Mouse (Mus musculus) E14TG2a.4 (cell line): ENCODE results near the gene Sgta.

Experiments
- H3K27me3 ChIP-seq: 2 replicates; pipeline ENCODE4 v1.6.1; 2014; ENCODE audit warnings: low read length, control low read depth; ENCODE audit not compliant: insufficient read depth
- H3K36me3 ChIP-seq: 2 replicates; pipeline ENCODE4 v1.6.1; 2014; ENCODE audit warnings: low read length, control low read depth; ENCODE audit not compliant: insufficient read depth
- H3K4me1 ChIP-seq: replicated peaks from 2 replicates; pipeline ENCODE4 v1.6.1; 2014; ENCODE audit warnings: low read depth, low read length, control low read depth
- H3K4me3 ChIP-seq: replicated peaks from 2 replicates; pipeline ENCODE4 v1.5.1; 2014; ENCODE audit warnings: mild to moderate bottlenecking, low read length
- H3K9me3 ChIP-seq: 2 replicates; pipeline ENCODE4 v1.6.1; 2014; ENCODE audit warnings: low read length, control low read depth
- CTCF ChIP-seq: conservative IDR thresholded peaks from 2 replicates; pipeline ENCODE4 v1.5.1; 2014; ENCODE audit warnings: low read length
- NANOG ChIP-seq: IDR thresholded peaks from 2 replicates; pipeline ENCODE4 v1.6.1; 2014; ENCODE audit warnings: borderline replicate concordance, low read length, mixed read lengths
- POU5F1 ChIP-seq: IDR thresholded peaks from 2 replicates; pipeline ENCODE4 v1.6.1; 2014; ENCODE audit warnings: low read length, borderline replicate concordance

Gene Sgta

GRCm38 (mm10) chr10:81001161-81001560 is 58.8 kb downstream of the Sgta start:
- TF ChIP-seq NANOG (no peak), CTCF (no peak), POU5F1 (no peak)
- Histone ChIP-seq H3K4me3 (peak overlapping the region; percentile 20; the same call in 1 of the 2 replicates), H3K9me3 (no peaks in the 10 kb centered on the region), H3K27me3 (peaks cover 15% of the 10 kb centered on the region), H3K36me3 (no peaks in the 10 kb centered on the region), H3K4me1 (peaks cover 62% of the 10 kb centered on the region)

GRCm38 (mm10) chr10:81000197-81001062 is 59.6 kb downstream of the Sgta start:
- TF ChIP-seq NANOG (no peak), CTCF (no peak), POU5F1 (no peak)
- Histone ChIP-seq H3K36me3 (no peaks in the 10 kb centered on the region), H3K9me3 (no peaks in the 10 kb centered on the region), H3K27me3 (peaks cover 15% of the 10 kb centered on the region), H3K4me3 (peak overlapping the region; percentile 20; the same call in 1 of the 2 replicates), H3K4me1 (peaks cover 63% of the 10 kb centered on the region)

- Histone ChIP-seq H3K4me3 (0 out of 2 replicates have a peak overlapping the region, but pooled peaks have one; percentile 13), H3K36me3 (no peaks in the 10 kb centered on the region), H3K9me3 (no peaks in the 10 kb centered on the region), H3K27me3 (peaks cover 20% of the 10 kb centered on the region), H3K4me1 (peaks cover 70% of the 10 kb centered on the region)
- TF ChIP-seq NANOG, result no peak
- TF ChIP-seq CTCF, result peak; percentile 85
These were observed 60.4 kb downstream of the Sgta start for GRCm38 (mm10) chr10:80999362-81000196.

- TF ChIP-seq CTCF, result peak; percentile 56
- TF ChIP-seq NANOG, result no peak
- H3K36me3 ChIP-seq, result no peaks in the 10 kb centered on the region
- H3K27me3 ChIP-seq, result peaks cover 22% of the 10 kb centered on the region
- no peak overlapping the region for H3K4me3 ChIP-seq
- H3K4me1 ChIP-seq, result peaks cover 73% of the 10 kb centered on the region
- H3K9me3 ChIP-seq, result no peaks in the 10 kb centered on the region
These were observed 61.2 kb downstream of the Sgta start for GRCm38 (mm10) chr10:80998778-80999177.

GRCm38 (mm10) chr10:80998021-80998420 is 62.0 kb downstream of the Sgta start:
- H3K27me3 ChIP-seq, result peaks cover 29% of the 10 kb centered on the region
- no peaks in the 10 kb centered on the region for H3K36me3 ChIP-seq
- H3K4me1 ChIP-seq, result peaks cover 73% of the 10 kb centered on the region
- no peak for TF ChIP-seq CTCF
- no peak for TF ChIP-seq POU5F1
- TF ChIP-seq NANOG, result no peak
- H3K9me3 ChIP-seq, result no peaks in the 10 kb centered on the region
- peak overlapping the region; percentile 60 for H3K4me3 ChIP-seq

GRCm38 (mm10) chr10:80997332-80997731 is 62.6 kb downstream of the Sgta start:
- Histone ChIP-seq H3K4me1 (peaks cover 66% of the 10 kb centered on the region), H3K4me3 (peak overlapping the region; percentile 60)

GRCm38 (mm10) chr10:80996501-80996900 is 63.5 kb downstream of the Sgta start:
- TF ChIP-seq POU5F1 (no peak), NANOG (no peak), CTCF (no peak)
- Histone ChIP-seq H3K9me3 (no peaks in the 10 kb centered on the region), H3K27me3 (peaks cover 35% of the 10 kb centered on the region)

More at GRCm38 (mm10) chr10:80997332-80997731, 62.6 kb downstream of the Sgta start:
- peaks cover 35% of the 10 kb centered on the region for H3K27me3 ChIP-seq
- no peaks in the 10 kb centered on the region for H3K9me3 ChIP-seq
- H3K36me3 ChIP-seq, result no peaks in the 10 kb centered on the region
- no peak for TF ChIP-seq NANOG
- TF ChIP-seq POU5F1, result no peak
- TF ChIP-seq CTCF, result no peak

GRCm38 (mm10) chr10:80995091-80995632 is 64.8 kb downstream of the Sgta start:
- peaks cover 49% of the 10 kb centered on the region for H3K4me1 ChIP-seq
- TF ChIP-seq CTCF, result peak; percentile 96
- TF ChIP-seq NANOG, result no peak

More at GRCm38 (mm10) chr10:80996501-80996900, 63.5 kb downstream of the Sgta start:
- no peaks in the 10 kb centered on the region for H3K36me3 ChIP-seq
- H3K4me3 ChIP-seq, result no peak overlapping the region
- H3K4me1 ChIP-seq, result peaks cover 60% of the 10 kb centered on the region

More at GRCm38 (mm10) chr10:80995091-80995632, 64.8 kb downstream of the Sgta start:
- Histone ChIP-seq H3K36me3 (no peaks in the 10 kb centered on the region), H3K27me3 (peaks cover 35% of the 10 kb centered on the region), H3K4me3 (no peak overlapping the region; the same call in 1 of the 2 replicates), H3K9me3 (no peaks in the 10 kb centered on the region)
